Mouse (Mus musculus): ENCODE results near the gene 2310011J03Rik.

DNA sequence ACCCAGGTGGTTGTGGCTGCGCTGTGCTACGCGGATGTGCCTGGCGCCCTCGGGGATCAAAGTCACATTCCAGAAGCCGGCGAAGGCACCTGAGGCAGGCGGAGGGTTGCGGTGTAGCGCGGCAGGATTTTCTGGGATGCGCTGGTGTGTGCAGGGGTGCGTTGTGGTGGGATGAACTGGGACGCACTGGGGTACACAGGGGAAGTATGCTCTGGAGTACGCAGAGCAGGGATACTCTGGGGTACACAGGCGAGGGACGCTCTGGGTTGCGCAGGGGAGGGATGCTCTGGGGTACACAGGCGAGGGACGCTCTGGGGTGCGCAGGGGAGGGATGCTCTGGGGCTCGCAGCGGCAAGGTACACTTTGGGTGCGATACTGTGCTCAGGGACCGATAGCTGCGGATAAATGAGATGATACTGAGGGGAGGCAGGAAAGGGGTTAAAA, 22.0 kb upstream of the 2310011J03Rik start:
- TF ChIP-seq POLR2A (IDR thresholded peaks at IDR 0.05; ENCODE audit: low read depth, low read length) (no peak), CTCF (conservative IDR thresholded peaks at IDR 0.05; ENCODE audit: insufficient read depth, insufficient read length, low read depth, low read length) (no peak)
